Mouse (Mus musculus) gastrocnemius, adult 18-20 months (tissue): ENCODE data around the gene Hmcn1. TPM values are rescaled to one million over a fixed set of nuclear protein-coding genes. Genes with fewer than 3 reads are reported as not detected.

Source experiments
- DNase-seq: peaks from one replicate; pipeline ENCODE4 v3.0.0; 2021; ENCODE audit warnings: low spot score
- total RNA-seq, 2 experiments: library from RNA; stranded (reverse); gene quantifications; 2 replicates each; pipeline ENCODE4 v1.2.3; 2021

The Hmcn1 gene
- total RNA-seq, 2 experiments from 2014 or later: 4.8 to 6.9 TPM

DNA sequence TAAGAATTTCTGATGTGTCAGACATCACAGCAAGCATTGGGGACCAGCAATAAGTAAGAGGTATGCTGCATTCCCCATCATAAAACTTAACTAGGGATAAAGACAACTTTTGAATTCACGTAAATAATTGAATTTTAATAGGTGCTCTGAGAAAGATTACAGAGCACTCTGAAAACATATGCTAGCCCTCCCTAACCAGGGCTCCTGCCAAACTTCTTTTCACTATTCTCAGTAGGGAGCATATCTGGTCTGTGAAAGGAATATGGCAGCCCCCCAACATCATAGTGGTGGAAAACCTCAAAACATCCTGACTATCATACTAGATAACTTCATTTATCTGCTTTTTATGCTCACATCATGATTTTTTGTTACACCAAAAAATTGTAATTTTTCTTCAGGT lies 347.9 kb downstream of the Hmcn1 start:
- no peak for DNase-seq

GRCm38 (mm10) chr1:150639522-150639921 lies 353.7 kb downstream of the Hmcn1 start:
- no peak for DNase-seq

DNA sequence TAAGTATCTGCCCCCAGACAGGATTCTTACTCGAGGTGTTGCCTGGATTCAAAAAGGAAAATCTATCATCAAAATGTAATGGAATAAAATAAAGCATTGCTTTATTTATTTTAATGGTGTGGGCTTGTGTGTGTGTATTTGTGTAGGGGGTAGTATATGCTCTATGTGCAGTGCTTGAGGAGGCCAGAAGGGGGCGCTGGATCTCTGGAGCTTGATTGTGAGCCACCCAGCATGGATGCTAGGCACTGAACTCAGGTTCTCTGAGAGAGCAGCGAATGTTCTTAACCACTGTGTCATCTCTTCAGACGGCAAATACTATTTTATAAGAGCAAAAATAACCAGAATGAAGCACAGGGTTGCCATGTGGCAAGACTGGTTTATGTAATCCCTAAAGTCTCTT lies 360.7 kb downstream of the Hmcn1 start:
- DNase-seq: no peak

DNA sequence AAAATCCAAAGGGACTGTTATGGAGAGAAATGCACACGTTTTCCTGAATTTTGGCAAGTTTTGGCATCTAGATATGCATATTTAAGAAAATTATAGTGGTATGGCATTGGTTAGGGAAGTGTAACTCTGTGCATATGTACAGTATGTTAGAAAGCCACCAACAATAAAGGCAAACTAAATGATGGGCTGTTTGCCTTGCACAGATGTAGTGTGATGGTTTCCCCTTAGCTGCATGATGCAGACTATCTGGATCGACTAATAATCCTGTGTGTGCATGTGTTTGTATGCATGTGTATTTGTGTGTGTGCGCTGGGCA lies 361.4 kb downstream of the Hmcn1 start:
- no peak for DNase-seq

DNA sequence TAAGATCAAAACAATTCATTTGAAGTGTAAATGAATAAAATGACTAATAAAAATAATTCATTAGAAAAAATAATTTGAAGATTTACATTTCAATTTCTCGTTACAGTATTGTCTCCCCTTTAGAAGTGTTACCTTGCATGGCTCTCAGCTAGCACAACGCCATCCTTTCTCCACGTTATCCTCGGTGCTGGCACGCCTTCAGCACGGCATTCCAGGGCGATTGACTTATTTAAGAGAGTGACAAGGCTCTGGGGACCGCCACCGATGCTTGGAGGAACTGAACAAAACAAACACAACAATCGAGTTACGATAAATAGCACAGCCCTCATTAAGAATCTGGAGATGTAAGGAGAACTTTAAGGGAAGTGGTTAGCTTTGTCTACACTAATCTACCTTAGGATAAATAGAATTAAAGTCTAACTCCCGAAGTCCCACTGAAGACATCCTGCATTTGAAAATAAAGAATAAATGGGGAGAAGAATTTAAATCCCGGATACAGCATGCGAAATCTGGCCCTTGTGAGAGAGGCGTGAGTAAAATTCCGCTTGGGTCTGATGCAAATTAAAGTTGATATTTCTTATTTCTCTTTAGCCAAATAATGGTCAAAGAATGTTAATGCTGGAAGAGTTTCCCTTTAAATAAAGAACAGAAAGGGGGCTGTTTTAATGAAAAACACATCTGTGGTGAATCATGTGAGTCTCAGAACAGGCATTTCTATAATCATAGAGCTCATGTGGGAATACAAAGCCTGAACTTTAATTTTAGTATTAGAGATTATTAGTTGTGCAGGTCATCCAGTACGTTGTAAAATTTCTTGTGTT lies 362.0 kb downstream of the Hmcn1 start:
- no peak for DNase-seq

DNA sequence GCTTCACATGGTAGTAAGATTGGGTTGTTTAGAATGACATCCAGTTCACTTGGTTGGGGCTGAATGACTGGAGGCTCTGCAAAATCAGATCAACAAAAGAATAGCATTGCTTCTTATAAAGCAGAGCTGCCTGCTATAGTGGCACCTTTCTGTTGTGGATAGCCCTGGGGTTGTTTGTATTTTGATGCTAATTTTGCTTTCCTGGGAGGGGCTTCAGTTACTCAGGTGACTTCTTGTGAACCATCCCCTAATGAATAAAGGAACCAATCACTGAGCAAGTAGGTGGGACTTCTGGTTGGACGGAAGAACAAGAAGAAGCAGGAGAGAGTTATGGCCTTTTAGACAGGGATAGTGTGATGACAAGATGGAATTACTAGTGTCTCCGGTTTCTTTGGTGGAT lies 370.0 kb downstream of the Hmcn1 start:
- DNase-seq: no peak

GRCm38 (mm10) chr1:150610539-150610938 lies 382.7 kb downstream of the Hmcn1 start:
- DNase-seq: no peak

GRCm38 (mm10) chr1:150606173-150606572 lies 387.1 kb downstream of the Hmcn1 start:
- no peak for DNase-seq

DNA sequence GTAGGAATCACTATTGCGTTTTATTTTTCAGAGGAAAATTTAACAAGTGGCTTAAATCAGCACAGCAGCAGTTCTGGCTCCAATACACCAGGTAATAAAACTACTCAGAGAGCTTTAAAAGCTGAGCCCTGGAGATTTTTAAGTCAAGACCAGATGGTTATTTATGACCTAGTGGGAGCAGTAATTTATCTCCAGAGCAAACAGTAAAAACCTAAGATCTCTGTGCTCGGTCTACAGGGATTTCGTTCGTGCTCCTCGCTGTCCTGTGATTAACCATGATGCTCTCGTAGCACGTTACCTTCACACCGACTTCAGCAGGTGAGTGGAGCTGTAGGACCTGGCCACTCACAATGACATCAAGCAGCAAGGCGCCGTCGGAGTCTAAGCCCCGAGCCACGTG lies 399.6 kb downstream of the Hmcn1 start:
- DNase-seq: no peak

DNA sequence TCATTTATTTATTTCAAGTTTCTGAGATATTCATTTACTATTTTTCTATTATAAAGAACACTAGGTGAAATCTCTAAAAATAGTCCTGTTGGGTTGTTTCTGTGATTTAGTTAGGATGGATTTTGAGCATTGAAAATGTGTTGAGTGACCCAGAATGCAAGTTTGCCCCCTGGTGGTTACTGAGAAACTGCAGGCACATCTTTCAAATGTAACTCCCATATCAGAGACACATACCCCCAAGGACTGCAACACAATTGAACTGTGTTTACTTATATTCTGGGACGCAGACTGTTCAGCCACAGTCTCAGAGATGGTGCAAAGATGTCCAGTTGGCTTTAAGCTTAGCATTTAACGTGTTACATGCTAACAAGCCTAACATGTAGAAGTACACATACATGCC lies 402.0 kb downstream of the Hmcn1 start:
- peak; percentile 52 for DNase-seq

DNA sequence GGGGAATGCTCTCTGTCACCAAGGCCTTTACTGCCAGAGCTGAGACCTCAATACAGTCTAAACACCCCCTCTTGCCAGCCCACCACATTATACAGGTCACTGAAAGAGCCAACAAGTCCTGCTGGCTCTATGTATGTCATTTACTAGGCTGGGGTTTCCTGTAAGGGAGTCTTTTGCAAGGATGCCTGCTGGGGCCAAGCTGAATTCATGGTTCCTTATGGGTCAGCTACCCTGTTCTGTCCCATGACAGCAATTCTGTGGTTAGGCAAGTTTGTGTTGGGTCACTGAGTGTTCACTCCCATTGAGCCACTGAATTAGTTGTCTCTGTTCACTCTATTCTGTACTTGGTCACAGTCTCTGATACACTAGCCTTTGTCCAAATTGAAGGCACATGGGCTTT lies 405.8 kb downstream of the Hmcn1 start:
- DNase-seq: no peak

- no peak for DNase-seq
Measured at GRCm38 (mm10) chr1:150584477-150584876, 408.8 kb downstream of the Hmcn1 start.

DNA sequence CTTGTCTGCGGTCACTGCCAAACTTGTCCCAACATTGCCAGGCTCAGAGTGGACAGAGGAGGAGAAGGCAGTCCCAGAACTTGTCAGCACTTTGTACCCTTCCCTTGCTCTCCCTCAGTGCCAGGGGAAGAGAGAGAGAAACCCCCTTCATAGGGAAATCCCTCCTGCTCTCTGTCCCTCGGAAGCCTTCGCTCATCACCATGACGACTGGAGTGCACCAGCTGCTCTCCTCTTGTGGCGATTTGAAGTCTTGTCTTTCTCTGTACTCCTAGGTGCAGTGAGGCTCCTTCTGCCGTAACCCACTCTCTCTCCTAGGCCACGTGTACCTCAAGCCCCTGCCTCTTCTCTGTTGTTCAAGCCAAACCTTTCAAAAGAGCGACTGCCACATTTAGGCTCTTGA lies 409.5 kb downstream of the Hmcn1 start:
- no peak for DNase-seq

DNA sequence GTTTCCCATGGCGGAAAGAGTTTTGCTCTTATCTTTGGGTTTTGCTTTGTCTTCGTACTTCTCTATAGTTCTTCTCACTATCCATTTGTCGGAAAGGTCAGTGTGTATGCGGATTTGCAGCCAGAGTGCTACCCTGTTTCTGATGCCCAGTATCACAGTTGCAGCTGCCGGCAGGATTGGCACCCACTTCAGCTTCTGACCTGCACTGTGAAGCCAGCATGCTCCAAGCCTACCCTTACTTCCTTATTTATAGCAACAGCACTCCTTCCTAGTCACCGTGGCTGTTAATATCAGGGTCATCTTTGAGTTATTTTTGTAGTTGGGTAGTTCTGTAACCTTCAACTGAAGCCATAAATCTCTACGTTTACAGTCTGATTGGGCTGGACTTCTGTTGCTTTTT lies 412.7 kb downstream of the Hmcn1 start:
- peak; percentile 74 for DNase-seq

DNA sequence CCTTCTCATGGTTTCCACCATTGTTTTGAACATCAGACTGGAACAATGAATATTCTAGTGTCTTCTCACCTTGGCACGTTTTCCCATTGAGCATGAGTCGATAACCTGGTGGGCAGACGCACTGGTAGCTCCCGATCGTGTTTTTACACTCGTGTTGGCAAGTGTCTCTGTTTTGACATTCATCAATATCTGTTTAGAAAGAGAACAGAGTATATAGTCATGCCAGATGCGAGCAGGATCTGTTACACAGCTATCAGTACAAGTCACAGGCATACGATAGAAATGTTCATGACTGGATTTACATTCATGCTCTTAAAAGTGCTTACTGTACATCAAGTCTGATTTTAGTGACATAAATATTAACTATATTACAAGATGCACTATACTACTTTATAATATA lies 419.8 kb downstream of the Hmcn1 start:
- no peak for DNase-seq

- DNase-seq: no peak
Measured at GRCm38 (mm10) chr1:150570562-150571156, 422.6 kb downstream of the Hmcn1 start.

DNA sequence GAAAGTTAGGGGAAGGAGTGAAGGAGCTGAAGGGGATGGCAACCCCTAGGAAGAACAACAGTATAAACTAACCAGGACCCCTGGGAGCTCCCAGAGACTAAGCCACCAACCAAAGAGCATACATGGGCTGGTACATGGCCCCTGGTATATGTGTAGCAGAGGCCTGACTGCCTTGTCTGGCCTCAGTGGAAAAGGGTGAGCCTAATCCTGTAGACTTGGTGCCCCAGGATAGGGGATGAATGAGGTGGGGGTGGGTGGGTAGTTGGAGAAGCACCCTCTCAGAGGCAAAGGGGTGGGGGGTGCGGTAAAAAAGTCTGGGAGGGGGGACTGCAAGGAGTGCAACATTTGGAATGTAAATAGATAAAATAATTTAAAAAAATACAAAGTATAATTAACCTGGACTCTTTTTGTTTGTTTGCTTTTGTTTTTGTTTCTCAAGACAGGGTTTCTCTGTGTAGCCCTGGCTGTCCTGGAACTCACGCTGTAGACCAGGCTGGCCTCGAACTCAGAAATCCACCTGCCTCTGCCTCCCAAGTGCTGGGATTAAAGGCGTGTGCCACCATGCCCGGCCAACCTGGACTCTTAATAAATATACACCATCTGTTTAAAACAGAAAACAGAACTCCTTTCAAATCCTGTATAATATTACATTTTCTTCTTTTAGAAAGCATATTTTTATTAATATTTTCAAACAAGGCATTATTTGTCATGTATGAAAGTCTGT lies 423.3 kb downstream of the Hmcn1 start:
- no peak for DNase-seq

- no peak for DNase-seq
Measured at GRCm38 (mm10) chr1:150566287-150566686, 426.9 kb downstream of the Hmcn1 start.

DNA sequence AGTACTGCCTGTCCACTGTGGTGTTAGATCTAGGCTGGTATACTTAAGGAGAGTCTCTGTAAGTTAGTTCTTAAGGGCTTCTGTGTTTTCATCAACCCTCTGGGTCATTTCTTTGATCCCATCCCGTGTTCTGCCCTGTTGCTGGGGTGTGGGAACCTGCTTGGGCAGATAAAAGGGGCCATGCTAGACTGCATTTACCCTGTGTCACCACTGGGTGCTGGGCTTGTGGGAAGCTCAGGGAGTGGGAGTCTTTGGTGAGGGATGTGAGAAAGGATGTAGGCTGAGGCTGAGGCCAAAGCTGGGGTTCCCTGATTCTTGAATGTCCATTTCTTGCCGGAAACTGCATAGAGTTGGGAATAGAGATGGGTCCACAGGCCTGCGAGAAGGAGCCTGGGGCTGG lies 436.6 kb downstream of the Hmcn1 start:
- DNase-seq: no peak

DNA sequence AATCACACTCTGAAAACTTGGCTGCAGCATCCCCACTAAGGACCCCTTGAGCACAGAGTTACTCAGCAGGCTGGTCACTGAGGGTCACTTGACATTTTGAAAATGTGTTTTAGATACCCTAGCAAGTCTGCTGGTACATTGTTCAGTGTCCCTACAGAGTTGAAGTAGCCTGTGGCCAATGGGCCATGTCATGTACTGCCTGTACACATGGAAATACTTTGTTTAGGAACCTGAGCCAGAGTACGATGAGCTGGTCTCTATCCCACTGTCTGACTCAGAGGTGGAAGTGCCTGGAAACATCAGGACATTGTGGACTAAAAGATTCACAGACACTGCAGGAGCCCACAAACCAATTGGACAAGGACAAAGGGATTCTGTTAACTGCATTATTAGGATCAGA lies 441.8 kb downstream of the Hmcn1 start:
- peak; percentile 46 for DNase-seq

GRCm38 (mm10) chr1:150546463-150546862 lies 446.8 kb downstream of the Hmcn1 start:
- DNase-seq: no peak

DNA sequence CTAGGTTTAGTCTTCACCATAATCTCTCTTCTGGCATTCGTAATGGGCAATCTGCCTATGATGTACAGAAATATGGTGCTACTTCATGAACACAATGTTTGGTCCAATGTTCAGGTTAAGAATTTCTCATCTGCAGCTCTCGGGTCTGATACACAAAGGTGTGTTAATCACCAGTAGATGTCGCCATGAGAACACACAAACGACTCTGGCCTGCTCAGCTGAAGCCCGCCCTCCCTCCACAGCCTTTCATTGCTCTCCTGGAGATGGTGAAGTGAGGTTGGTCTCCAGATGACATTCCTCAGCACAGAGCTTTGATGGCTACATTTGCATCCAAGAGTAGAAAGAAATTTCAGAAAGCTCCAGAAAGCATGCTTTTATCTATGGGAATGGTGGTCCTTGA lies 453.0 kb downstream of the Hmcn1 start:
- DNase-seq: peak; percentile 15
